Mouse (Mus musculus) heart, embryonic 14.5 days (tissue): Measurements from ENCODE around the gene Tph1. TPM values are rescaled to one million over a fixed set of nuclear protein-coding genes. Genes with fewer than 3 reads are reported as not detected.
"Not testable (repeated sequence)": the region's sequence is repeated elsewhere in the genome, so short reads cannot be mapped to it uniquely, and the experiment has no call there.

ENCODE experiments used
- ATAC-seq: fragments of 200-750 bp; cut with Nextera tagmentation; 2 replicates; pipeline ENCODE4 v1.8.0; 2017; ENCODE audit warnings: low read depth, moderate TSS enrichment; ENCODE audit not compliant: insufficient number of reproducible peaks, insufficient read depth, low FRiP score
- H3K27ac ChIP-seq, 2 experiments: fragments of 200-500 bp in 1 of 2; fragments of 300-500 bp in 1 of 2; sonication (generic) in 1 of 2; replicated peaks in 1 of 2; 2 replicates each; pipeline ENCODE4 v1.5.1; 2012 to 2014; ENCODE audit warnings: low read depth in 2 of 2, low read length in 2 of 2, control low read depth in 1 of 2, mild to moderate bottlenecking in 1 of 2, mixed read lengths in 1 of 2; ENCODE audit not compliant: control insufficient read depth in 1 of 2, insufficient read depth in 1 of 2
- H3K27me3 ChIP-seq: fragments of 300-500 bp; sonication (generic); 2 replicates; pipeline ENCODE4 v1.6.1; 2014; ENCODE audit warnings: mild to moderate bottlenecking, low read length, control low read depth; ENCODE audit not compliant: control insufficient read depth, insufficient read depth
- H3K36me3 ChIP-seq: fragments of 300-500 bp; sonication (generic); 2 replicates; pipeline ENCODE4 v1.6.1; 2014; ENCODE audit warnings: mild to moderate bottlenecking, control low read depth, low read length, mixed read lengths; ENCODE audit not compliant: control insufficient read depth, insufficient read depth
- H3K4me1 ChIP-seq, 2 experiments: fragments of 200-500 bp in 1 of 2; fragments of 300-500 bp in 1 of 2; sonication (generic) in 1 of 2; 2 replicates each; pipeline ENCODE4 v1.6.1; 2012 to 2014; ENCODE audit warnings: low read length in 2 of 2, control low read depth in 1 of 2, mixed read lengths in 1 of 2; ENCODE audit not compliant: control insufficient read depth in 2 of 2, insufficient read depth in 2 of 2
- H3K4me2 ChIP-seq: fragments of 300-500 bp; sonication (generic); 2 replicates; pipeline ENCODE4 v1.6.1; 2014; ENCODE audit warnings: mild to moderate bottlenecking, low read length
- H3K4me3 ChIP-seq, 2 experiments: fragments of 200-500 bp in 1 of 2; fragments of 300-500 bp in 1 of 2; sonication (generic) in 1 of 2; 2 replicates each; pipeline ENCODE4 v1.5.1; 2012 to 2014; ENCODE audit warnings: low read length in 2 of 2, mild to moderate bottlenecking in 2 of 2, control low read depth in 1 of 2, low read depth in 1 of 2, moderate library complexity in 1 of 2; ENCODE audit not compliant: control insufficient read depth in 1 of 2, insufficient read depth in 1 of 2
- H3K9ac ChIP-seq: fragments of 300-500 bp; sonication (generic); 2 replicates; pipeline ENCODE4 v1.6.1; 2014; ENCODE audit warnings: mild to moderate bottlenecking, low read length
- H3K9me3 ChIP-seq: fragments of 300-500 bp; sonication (generic); 2 replicates; pipeline ENCODE4 v1.6.1; 2016; ENCODE audit warnings: low read length, control low read depth; ENCODE audit not compliant: control insufficient read depth
- WGBS: fragments of 180-500 bp; shearing (Covaris S2); extraction: QIAGEN DNeasy Blood & Tissue Kit; methylation state at CpG from one replicate; pipeline ENCODE4 v1.1.7; 2014; 5-methylcytosine and 5-hydroxymethylcytosine counted together
- polyA plus RNA-seq: library from polyadenylated mRNA; unstranded; fragments of >200 nt; fragmentation: Nextera tagmentation; extraction: Ambion mirVana; gene quantifications from 2 replicates; pipeline ENCODE4 v1.2.1, GENCODE M21; 2014

The Tph1 gene
- polyA plus RNA-seq, 1 experiment from 2014 or later: 0.12 TPM

DNA sequence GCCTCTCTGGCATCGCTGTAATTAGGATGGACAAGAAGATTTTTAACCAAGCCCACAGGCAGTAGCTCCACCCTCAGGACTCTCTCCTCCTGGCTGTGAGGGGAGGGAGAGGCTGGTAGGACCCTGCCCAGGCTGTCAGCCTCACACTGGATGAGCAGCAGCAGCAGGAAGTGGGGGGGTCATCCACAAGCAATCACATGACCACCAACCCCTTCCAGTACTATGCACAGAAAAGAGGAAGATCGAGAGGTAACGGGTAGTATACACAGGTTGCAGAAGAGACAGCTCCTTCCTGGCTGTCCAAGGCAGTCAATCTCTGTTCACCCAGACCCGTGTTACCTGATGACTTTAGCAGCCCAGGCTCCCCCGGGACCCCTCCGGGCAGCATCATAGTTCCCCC, 39.9 kb upstream of the Tph1 start:
- 52% methylated on average over 6 of the region's 6 CpGs for WGBS
- Histone ChIP-seq H3K4me3 (no peak overlapping the region), H3K9ac (no peak overlapping the region), H3K4me1 (peaks cover 0 to 8% of the 10 kb centered on the region in 2 experiments; a peak in 3 of 4 replicates), H3K27ac (no peak overlapping the region), H3K36me3 (peaks cover 11% of the 10 kb centered on the region), H3K4me2 (no peak overlapping the region), H3K27me3 (no peaks in the 10 kb centered on the region), H3K9me3 (no peaks in the 10 kb centered on the region)
- ATAC-seq: no peak

DNA sequence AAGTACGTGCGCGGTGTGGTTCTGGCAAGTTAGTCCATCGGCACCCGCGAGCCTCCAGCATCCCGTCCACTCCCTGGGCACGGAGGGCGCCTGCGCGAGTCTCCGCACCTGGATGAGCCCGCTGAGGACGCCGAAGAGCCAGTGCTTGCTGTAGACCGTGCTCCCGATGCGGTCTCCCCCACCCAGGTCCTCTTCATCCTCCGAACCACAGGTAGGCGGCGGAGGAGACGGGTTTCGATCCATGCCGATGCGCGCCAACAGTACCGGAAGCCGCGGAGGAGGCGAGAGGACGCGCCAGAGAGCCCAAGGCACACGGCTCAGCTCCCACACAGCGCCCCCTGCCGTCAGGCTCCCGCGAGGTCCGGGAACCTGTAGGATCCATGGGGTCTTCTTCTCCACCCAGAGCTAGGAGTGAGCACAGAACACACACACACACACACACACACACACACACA, 38.1 kb upstream of the Tph1 start, which contains the start of gene Saal1:
Gene Saal1 (minus strand): TSS at position 291 of the 455 bp plus-strand sequence.
- 0% methylated on average over 38 of the region's 38 CpGs for WGBS

GRCm38 (mm10) chr7:46700521-46701025, 28.2 kb upstream of the Tph1 start:
- no peaks in the 10 kb centered on the region for H3K4me1 ChIP-seq
- H3K36me3 ChIP-seq: peaks cover 88% of the 10 kb centered on the region
- no peaks in the 10 kb centered on the region for H3K27me3 ChIP-seq
- ATAC-seq: no peak
- no peaks in the 10 kb centered on the region for H3K9me3 ChIP-seq
- no peak overlapping the region for H3K27ac ChIP-seq
- 92% methylated on average over 6 of the region's 6 CpGs for WGBS
- no peak overlapping the region for H3K4me3 ChIP-seq
- H3K9ac ChIP-seq: no peak overlapping the region
- no peak overlapping the region for H3K4me2 ChIP-seq

More for the DNA sequence above, 38.1 kb upstream of the Tph1 start, which contains the start of gene Saal1:
- H3K4me1 ChIP-seq: peaks cover 0 to 8% of the 10 kb centered on the region in 2 experiments; a peak in 2 of 4 replicates
- peak within 1 kb of the TSS; percentile 76 for H3K4me2 ChIP-seq
- H3K27me3 ChIP-seq: no peaks in the 10 kb centered on the region
- H3K9me3 ChIP-seq: no peaks in the 10 kb centered on the region
- H3K9ac ChIP-seq: peak within 1 kb of the TSS; percentile 86
- peak within 1 kb of the TSS in 1 of 2 experiments; percentile 31; a peak in 1 of 4 replicates for H3K27ac ChIP-seq
- ATAC-seq: peak; percentile 93
- H3K36me3 ChIP-seq: peaks cover 30% of the 10 kb centered on the region
- H3K4me3 ChIP-seq: peak within 1 kb of the TSS; percentile 64 to 77

DNA sequence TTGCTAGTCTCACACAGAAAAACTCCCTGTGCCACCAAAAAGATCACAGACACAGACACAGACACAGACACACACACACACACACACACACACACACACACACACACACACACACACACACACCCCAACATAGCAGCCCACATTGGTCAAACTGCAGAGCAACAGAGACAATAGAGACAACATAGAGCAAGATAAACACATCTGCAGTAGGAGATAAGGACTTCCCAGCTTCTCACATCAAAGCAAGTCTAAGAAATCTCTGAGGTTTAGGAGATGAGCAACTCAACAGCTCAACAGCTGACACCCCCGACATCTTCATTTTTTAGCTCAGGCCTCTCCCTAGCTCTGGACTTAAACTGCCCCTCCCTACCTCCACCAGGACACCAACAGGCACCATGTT, 24.4 kb upstream of the Tph1 start:
- Histone ChIP-seq H3K9me3 (no peaks in the 10 kb centered on the region), H3K36me3 (peaks cover 67% of the 10 kb centered on the region), H3K27me3 (no peaks in the 10 kb centered on the region), H3K9ac (no peak overlapping the region), H3K4me3 (no peak overlapping the region), H3K4me1 (no peaks in the 10 kb centered on the region), H3K4me2 (no peak overlapping the region), H3K27ac (no peak overlapping the region)
- ATAC-seq: no peak
- WGBS: 42% methylated on average over 1 of the region's 1 CpGs

DNA sequence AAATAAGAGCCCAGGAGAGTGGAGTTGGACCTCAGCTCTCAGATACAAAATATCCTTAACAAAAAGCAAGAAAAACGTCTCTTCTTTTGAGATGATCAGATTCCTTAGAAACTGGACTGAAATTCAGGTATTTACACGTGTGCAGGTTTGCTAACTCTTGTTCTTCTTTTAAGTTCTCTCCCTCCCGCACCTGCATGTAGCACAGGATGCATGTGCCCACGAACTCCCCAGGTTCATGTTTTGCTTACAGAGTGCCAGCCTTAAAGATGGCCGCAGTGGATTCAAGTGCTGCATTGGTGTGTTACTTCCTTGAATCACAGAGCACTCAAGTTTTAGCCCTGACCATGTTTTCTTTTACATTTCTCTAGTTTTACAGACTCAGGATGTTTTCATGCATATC, 14.5 kb upstream of the Tph1 start:
- no peak overlapping the region for H3K27ac ChIP-seq
- no peaks in the 10 kb centered on the region for H3K4me1 ChIP-seq
- ATAC-seq: no peak
- H3K9me3 ChIP-seq: no peaks in the 10 kb centered on the region
- no peak overlapping the region for H3K4me2 ChIP-seq
- H3K4me3 ChIP-seq: no peak overlapping the region
- H3K27me3 ChIP-seq: no peaks in the 10 kb centered on the region
- H3K36me3 ChIP-seq: peaks cover 38% of the 10 kb centered on the region
- H3K9ac ChIP-seq: no peak overlapping the region
- 85% methylated on average over 5 of the region's 5 CpGs for WGBS

DNA sequence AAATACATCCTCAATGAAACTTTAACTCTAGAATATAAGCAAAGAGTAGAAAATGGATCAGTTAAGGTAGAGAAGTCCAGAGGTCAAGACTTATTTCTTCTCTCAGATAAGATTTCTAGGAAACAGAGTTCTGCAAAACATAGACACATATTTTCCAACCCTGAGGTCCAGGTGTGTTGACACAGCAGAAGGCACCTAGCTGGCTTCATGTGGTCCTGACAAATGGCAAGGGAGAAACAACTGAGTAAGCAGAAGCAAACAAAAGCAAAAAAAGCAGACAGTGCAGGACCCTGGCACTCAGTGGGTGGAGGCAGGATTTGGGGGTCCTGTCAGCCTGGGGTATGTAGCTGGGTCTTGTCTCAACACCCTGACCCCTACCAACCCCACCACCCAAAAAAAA, 8.4 kb upstream of the Tph1 start:
- Histone ChIP-seq H3K36me3 (no peaks in the 10 kb centered on the region), H3K27me3 (no peaks in the 10 kb centered on the region), H3K4me3 (no peak overlapping the region), H3K4me2 (no peak overlapping the region), H3K4me1 (no peaks in the 10 kb centered on the region), H3K9me3 (no peaks in the 10 kb centered on the region), H3K9ac (no peak overlapping the region), H3K27ac (no peak overlapping the region)
- ATAC-seq: no peak

DNA sequence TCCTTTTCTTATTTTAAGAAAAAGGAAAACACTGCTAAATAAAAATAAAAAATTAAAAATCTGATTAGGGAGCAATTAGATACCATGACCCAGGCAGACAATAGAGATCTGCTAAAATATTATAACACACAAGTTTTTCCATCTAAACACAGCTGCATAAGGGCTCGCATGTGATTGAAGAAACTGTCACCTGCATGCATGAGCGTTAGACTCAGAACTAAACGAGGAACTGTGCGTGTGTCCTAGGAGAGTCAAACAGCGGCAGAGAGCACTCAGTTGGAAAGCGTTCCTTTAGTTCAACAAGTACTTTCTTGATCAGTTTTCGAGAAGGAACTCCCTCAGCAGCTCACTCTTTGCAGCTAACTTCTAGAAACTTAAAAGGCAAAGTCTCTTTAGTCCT, 6.7 kb upstream of the Tph1 start:
- H3K27ac ChIP-seq, H3K4me2 ChIP-seq, H3K4me3 ChIP-seq, H3K27me3 ChIP-seq, H3K36me3 ChIP-seq, H3K9me3 ChIP-seq, H3K4me1 ChIP-seq, ATAC-seq, H3K9ac ChIP-seq: not testable (repeated sequence)
- 76% methylated on average over 7 of the region's 7 CpGs for WGBS

GRCm38 (mm10) chr7:46678417-46678816, 6.1 kb upstream of the Tph1 start:
- no peaks in the 10 kb centered on the region for H3K27me3 ChIP-seq
- ATAC-seq: no peak
- no peaks in the 10 kb centered on the region for H3K9me3 ChIP-seq
- WGBS: 80% methylated on average over 3 of the region's 3 CpGs
- H3K9ac ChIP-seq: no peak overlapping the region
- H3K27ac ChIP-seq: no peak overlapping the region
- no peaks in the 10 kb centered on the region for H3K4me1 ChIP-seq
- no peak overlapping the region for H3K4me2 ChIP-seq
- H3K4me3 ChIP-seq: no peak overlapping the region
- H3K36me3 ChIP-seq: no peaks in the 10 kb centered on the region
